Mouse (Mus musculus): ENCODE results near the gene Srsf5. TPM values are rescaled to one million over a fixed set of nuclear protein-coding genes. Genes with fewer than 3 reads are reported as not detected.
"Not testable (repeated sequence)": the region's sequence is repeated elsewhere in the genome, so short reads cannot be mapped to it uniquely, and the experiment has no call there.

The Srsf5 gene
- polyA plus RNA-seq, 1 experiment from 2014 or later = 506 TPM

DNA sequence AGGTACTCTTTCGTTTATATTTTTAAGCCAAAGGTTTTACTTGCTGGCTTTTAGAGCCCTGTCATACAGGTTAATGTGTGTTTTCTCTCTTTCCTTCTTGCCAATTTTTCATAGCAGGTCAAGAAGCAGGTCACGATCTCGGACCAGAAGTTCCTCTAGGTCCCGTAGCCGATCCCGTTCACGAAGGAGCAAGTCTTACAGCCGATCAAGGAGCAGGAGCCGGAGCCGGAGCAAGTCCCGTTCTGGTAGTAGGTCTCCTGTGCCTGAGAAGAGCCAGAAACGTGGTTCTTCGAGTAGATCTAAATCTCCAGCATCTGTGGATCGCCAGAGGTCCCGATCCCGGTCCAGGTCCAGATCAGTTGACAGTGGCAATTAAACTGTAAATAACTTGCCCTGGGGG, 4.3 kb downstream of the Srsf5 start:
- not testable (repeated sequence) for H3K9ac ChIP-seq (replicated peaks); H3K27me3 ChIP-seq; H3K4me2 ChIP-seq (replicated peaks); H3K9me3 ChIP-seq; H3K4me3 ChIP-seq (replicated peaks); ATAC-seq; H3K27ac ChIP-seq
- Histone ChIP-seq H3K4me1 (replicated peaks) (peaks cover 25% of the 10 kb centered on the region), H3K36me3 (peaks cover 58% of the 10 kb centered on the region)
- 96% methylated on average over 16 of the region's 16 CpGs for WGBS

DNA sequence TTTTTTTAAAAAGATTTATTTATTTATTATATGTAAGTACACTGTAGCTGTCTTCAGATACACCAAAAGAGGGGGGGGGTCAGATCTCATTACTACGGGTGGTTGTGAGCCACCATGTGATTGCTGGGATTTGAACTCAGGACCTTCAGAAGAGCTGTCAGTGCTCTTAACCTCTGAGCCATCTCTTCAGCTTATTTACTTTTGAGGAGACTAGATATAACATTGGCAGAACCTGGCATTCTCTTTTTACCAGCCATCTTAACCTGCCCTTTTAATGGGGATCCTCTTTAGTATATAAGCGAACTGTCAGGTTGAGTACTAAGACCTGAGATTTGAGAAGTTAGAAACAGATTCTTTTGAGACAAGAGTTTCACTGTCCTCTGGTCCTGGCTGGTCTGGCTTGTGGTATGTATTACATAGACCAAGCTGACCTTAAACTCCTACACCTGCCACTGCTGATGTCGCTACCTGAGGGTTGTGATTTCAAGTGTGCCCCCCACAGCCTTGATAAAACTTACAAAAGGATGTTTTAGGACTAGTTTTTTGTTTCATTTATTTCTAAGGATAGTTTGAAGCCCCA, 6.4 kb downstream of the Srsf5 start:
- H3K27ac ChIP-seq = no peak overlapping the region
- no peaks in the 10 kb centered on the region for H3K27me3 ChIP-seq
- H3K4me2 ChIP-seq (replicated peaks) = no peak overlapping the region
- no peak for ATAC-seq
- H3K4me3 ChIP-seq (replicated peaks) = no peak overlapping the region
- peaks cover 19% of the 10 kb centered on the region for H3K4me1 ChIP-seq (replicated peaks)
- H3K36me3 ChIP-seq = peaks cover 76% of the 10 kb centered on the region
- 96% methylated on average over 3 of the region's 3 CpGs for WGBS
- H3K9me3 ChIP-seq = no peaks in the 10 kb centered on the region
- no peak overlapping the region for H3K9ac ChIP-seq (replicated peaks)

- Histone ChIP-seq H3K4me1 (replicated peaks) (peaks cover 14% of the 10 kb centered on the region), H3K27ac (no peak overlapping the region), H3K4me2 (replicated peaks) (no peak overlapping the region), H3K27me3 (no peaks in the 10 kb centered on the region), H3K9me3 (no peaks in the 10 kb centered on the region), H3K9ac (replicated peaks) (no peak overlapping the region), H3K4me3 (replicated peaks) (no peak overlapping the region), H3K36me3 (peaks cover 76% of the 10 kb centered on the region)
- 90% methylated on average over 1 of the region's 1 CpGs for WGBS
- ATAC-seq = no peak
Measured at GRCm38 (mm10) chr12:80952526-80952925, 7.2 kb downstream of the Srsf5 start.

GRCm38 (mm10) chr12:80956039-80956438, 10.7 kb downstream of the Srsf5 start:
- Histone ChIP-seq H3K9ac (replicated peaks) (no peak overlapping the region), H3K9me3 (no peaks in the 10 kb centered on the region), H3K4me1 (replicated peaks) (peaks cover 9% of the 10 kb centered on the region), H3K27me3 (no peaks in the 10 kb centered on the region), H3K4me2 (replicated peaks) (no peak overlapping the region), H3K36me3 (peaks cover 68% of the 10 kb centered on the region), H3K4me3 (replicated peaks) (no peak overlapping the region), H3K27ac (no peak overlapping the region)
- ATAC-seq = no peak
- 93% methylated on average over 3 of the region's 3 CpGs for WGBS

DNA sequence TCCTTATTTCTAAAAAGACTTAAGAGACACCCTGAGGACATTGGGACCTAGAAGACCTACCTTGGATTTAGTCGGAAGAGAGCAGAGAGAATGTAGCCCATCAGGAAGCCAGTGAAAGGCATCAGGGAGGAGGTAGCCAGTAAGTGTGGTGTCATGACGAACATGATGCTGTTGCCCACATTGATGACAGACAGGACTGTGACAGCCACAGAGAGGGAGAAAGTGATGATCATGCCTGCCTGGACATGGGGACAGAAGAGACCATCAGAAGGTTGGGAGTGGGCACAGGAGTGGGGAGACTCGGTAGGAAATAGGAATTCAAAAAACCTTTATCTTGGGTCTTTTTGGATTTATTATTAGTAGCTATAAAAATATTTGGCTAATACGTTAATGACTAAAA, 12.7 kb downstream of the Srsf5 start:
- no peak overlapping the region for H3K4me2 ChIP-seq (replicated peaks)
- H3K9me3 ChIP-seq = no peaks in the 10 kb centered on the region
- no peak overlapping the region for H3K4me3 ChIP-seq (replicated peaks)
- peaks cover 59% of the 10 kb centered on the region for H3K36me3 ChIP-seq
- WGBS = 87% methylated on average over 4 of the region's 4 CpGs
- 0 out of 2 replicates have a peak, but pooled peaks cover 5% of the 10 kb centered on the region for H3K4me1 ChIP-seq (replicated peaks)
- ATAC-seq = no peak
- no peak overlapping the region for H3K9ac ChIP-seq (replicated peaks)
- no peaks in the 10 kb centered on the region for H3K27me3 ChIP-seq
- H3K27ac ChIP-seq = no peak overlapping the region

DNA sequence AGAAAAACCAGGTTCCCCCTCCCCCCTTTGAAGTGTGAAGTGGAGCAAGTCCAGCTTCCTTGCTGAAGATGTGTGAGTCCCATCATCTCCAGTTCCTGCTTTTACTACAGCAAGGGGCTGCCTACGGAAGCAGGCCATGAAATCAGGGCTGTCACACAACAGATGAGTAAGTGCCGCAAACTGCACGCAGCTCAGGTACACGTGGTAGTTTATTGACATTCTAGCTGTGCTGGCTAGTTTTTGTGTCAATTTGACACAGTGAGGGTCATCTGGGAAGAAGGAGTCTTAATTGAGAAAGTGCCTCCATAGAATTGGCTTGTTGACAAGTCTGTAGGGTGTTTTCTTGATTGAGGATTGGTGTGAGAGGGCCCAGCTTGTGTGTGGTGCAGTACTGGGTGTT, 17.3 kb downstream of the Srsf5 start:
- no peaks in the 10 kb centered on the region for H3K27me3 ChIP-seq
- ATAC-seq = no peak
- H3K9ac ChIP-seq (replicated peaks) = no peak overlapping the region
- H3K4me3 ChIP-seq (replicated peaks) = no peak overlapping the region
- H3K36me3 ChIP-seq = peaks cover 16% of the 10 kb centered on the region
- H3K4me1 ChIP-seq (replicated peaks) = no peaks in the 10 kb centered on the region
- H3K9me3 ChIP-seq = no peaks in the 10 kb centered on the region
- no peak overlapping the region for H3K27ac ChIP-seq
- WGBS = 81% methylated on average over 4 of the region's 4 CpGs
- no peak overlapping the region for H3K4me2 ChIP-seq (replicated peaks)

DNA sequence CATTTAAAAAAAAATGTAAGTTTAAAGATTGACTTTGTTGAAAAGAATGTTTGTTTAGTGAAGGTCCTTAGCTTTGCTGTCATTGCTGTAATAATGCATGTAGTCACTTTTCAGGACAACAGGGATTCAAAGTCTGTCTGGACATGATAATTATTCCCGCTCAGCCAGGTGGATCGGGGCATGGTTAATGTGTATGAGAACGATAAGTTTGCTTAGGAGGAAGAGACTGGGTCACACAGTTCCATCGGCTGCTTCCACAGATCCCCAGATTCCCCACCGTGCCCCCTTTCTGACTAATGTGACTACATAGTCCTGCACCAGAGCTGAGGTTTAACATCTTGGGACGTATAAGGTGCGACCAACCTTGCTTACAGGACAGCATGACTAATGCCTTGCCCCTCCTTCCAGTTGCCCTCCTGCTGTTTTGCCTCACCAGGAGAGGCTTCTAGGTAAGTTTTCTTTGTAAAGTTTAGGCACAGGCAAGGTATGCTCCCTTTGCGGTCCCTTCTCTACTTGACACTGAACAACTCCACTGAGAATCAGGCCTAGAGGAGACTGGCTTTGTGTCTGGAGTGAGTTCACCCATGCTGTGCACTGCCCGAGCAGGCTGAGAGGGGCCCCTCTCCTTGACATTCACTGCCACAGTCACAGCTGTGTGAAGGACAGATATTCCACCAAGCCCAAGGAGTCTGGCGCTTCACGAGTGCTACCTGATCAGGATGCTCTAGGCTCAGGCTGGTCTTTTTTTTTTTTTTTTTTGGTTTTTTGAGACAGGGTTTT, 20.9 kb downstream of the Srsf5 start:
- WGBS = 86% methylated on average over 11 of the region's 11 CpGs
- Histone ChIP-seq H3K4me1 (replicated peaks) (no peaks in the 10 kb centered on the region), H3K36me3 (no peaks in the 10 kb centered on the region), H3K27ac (no peak overlapping the region), H3K27me3 (no peaks in the 10 kb centered on the region), H3K9ac (replicated peaks) (no peak overlapping the region), H3K9me3 (no peaks in the 10 kb centered on the region), H3K4me2 (replicated peaks) (no peak overlapping the region), H3K4me3 (replicated peaks) (no peak overlapping the region)
- no peak for ATAC-seq

DNA sequence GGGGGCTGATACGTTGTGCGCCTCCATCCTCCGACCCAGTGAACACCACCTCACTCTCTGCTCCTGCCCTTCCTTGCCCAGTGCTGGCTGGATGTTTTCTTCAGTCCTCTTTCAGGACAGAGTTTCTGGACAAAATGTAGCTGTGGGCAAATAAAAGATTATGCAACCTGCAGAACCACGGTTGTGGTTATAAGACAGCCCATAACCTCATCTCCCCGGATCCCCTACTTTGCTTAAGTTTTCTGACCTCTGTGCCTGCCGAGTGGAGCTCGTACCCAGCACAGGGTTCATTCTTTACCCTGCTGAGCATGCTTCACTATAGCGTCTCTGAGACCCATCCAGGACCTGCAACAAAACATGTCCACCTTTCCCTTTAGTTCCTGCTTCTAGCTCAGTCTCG, 22.6 kb downstream of the Srsf5 start:
- 95% methylated on average over 9 of the region's 9 CpGs for WGBS
- H3K4me2 ChIP-seq (replicated peaks) = no peak overlapping the region
- no peaks in the 10 kb centered on the region for H3K4me1 ChIP-seq (replicated peaks)
- no peaks in the 10 kb centered on the region for H3K9me3 ChIP-seq
- no peaks in the 10 kb centered on the region for H3K27me3 ChIP-seq
- no peak for ATAC-seq
- no peak overlapping the region for H3K4me3 ChIP-seq (replicated peaks)
- H3K27ac ChIP-seq = no peak overlapping the region
- H3K36me3 ChIP-seq = no peaks in the 10 kb centered on the region
- H3K9ac ChIP-seq (replicated peaks) = no peak overlapping the region

- Histone ChIP-seq H3K4me3 (replicated peaks) (no peak within 1 kb of the TSS), H3K27ac (no peak within 1 kb of the TSS), H3K27me3 (no peaks in the 10 kb centered on the region), H3K36me3 (no peaks in the 10 kb centered on the region), H3K4me1 (replicated peaks) (no peaks in the 10 kb centered on the region), H3K9me3 (no peaks in the 10 kb centered on the region), H3K9ac (replicated peaks) (no peak within 1 kb of the TSS), H3K4me2 (replicated peaks) (no peak within 1 kb of the TSS)
- no peak for ATAC-seq
- 81% methylated on average over 5 of the region's 5 CpGs for WGBS
Measured at GRCm38 (mm10) chr12:80968605-80969004, 23.3 kb downstream of the Srsf5 start, which contains the start of gene Slc10a1. TSS of gene Slc10a1 (minus strand) at chr12:80968705.

DNA sequence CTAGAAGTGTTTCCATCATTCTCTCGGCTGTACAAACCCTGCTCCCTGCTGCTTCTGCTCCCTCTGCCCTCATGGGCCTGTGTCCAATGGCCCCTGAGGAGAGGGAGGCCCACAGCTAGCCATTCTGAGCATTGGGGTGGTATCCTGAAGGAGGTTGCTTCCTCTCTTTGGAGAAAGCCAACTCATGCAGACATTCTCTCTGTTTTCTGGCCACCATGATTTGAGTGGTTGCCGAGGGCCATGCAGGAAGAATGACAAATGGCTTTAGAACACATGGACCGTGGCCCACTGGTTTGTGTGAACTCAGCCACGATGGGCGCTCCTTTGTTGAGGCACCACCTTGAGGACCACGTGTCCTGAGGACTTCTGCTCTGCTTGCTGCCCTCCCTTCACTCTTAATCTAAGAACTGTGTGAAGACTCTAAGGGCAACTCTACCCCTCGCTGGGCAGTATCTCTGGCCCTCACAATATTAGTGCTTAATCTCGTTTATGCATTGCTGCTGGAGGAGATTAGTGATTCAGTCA, 24.9 kb downstream of the Srsf5 start:
- Histone ChIP-seq H3K36me3 (no peaks in the 10 kb centered on the region), H3K4me1 (replicated peaks) (no peaks in the 10 kb centered on the region), H3K4me2 (replicated peaks) (no peak overlapping the region), H3K4me3 (replicated peaks) (no peak overlapping the region), H3K27me3 (no peaks in the 10 kb centered on the region), H3K27ac (no peak overlapping the region), H3K9ac (replicated peaks) (no peak overlapping the region), H3K9me3 (0 out of 2 replicates have a peak, but pooled peaks cover 2% of the 10 kb centered on the region)
- ATAC-seq = no peak
- 68% methylated on average over 8 of the region's 8 CpGs for WGBS

- Histone ChIP-seq H3K9ac (replicated peaks) (no peak overlapping the region), H3K4me1 (replicated peaks) (no peaks in the 10 kb centered on the region), H3K4me2 (replicated peaks) (no peak overlapping the region), H3K4me3 (replicated peaks) (no peak overlapping the region), H3K36me3 (no peaks in the 10 kb centered on the region), H3K27me3 (no peaks in the 10 kb centered on the region), H3K9me3 (0 out of 2 replicates have a peak, but pooled peaks cover 3% of the 10 kb centered on the region), H3K27ac (no peak overlapping the region)
- no peak for ATAC-seq
- WGBS = 32% methylated on average over 3 of the region's 3 CpGs
Measured at GRCm38 (mm10) chr12:80971756-80972155, 26.5 kb downstream of the Srsf5 start.

GRCm38 (mm10) chr12:80975939-80976671, 30.8 kb downstream of the Srsf5 start:
- no peak for ATAC-seq
- Histone ChIP-seq H3K9me3 (0 out of 2 replicates have a peak, but pooled peaks cover 3% of the 10 kb centered on the region), H3K4me2 (replicated peaks) (no peak overlapping the region), H3K4me3 (replicated peaks) (no peak overlapping the region), H3K27ac (no peak overlapping the region), H3K9ac (replicated peaks) (no peak overlapping the region), H3K36me3 (no peaks in the 10 kb centered on the region), H3K4me1 (replicated peaks) (no peaks in the 10 kb centered on the region), H3K27me3 (no peaks in the 10 kb centered on the region)
- WGBS = 89% methylated on average over 11 of the region's 11 CpGs

All from midbrain, embryonic 13.5 days (tissue).